Mouse (Mus musculus) embryonic facial prominence, embryonic 11.5 days (tissue): ENCODE data around the gene Keg1. TPM values are rescaled to one million over a fixed set of nuclear protein-coding genes. Genes with fewer than 3 reads are reported as not detected.

ENCODE experiments used
- ATAC-seq: fragments of 200-750 bp; cut with Nextera tagmentation; replicated peaks from 2 replicates; pipeline ENCODE4 v1.8.0; 2017; ENCODE audit warnings: low read depth; ENCODE audit not compliant: insufficient number of reproducible peaks, low FRiP score, low TSS enrichment
- DNase-seq: peaks from one replicate; pipeline ENCODE4 v3.0.0-alpha.2; 2015; ENCODE audit warnings: low spot score
- H3K27ac ChIP-seq: fragments of 300-500 bp; sonication (generic); replicated peaks from 2 replicates; pipeline ENCODE4 v1.5.1; 2014; ENCODE audit warnings: mild to moderate bottlenecking, low read depth, low read length, control low read depth
- H3K27me3 ChIP-seq: fragments of 300-500 bp; sonication (generic); 2 replicates; pipeline ENCODE4 v1.6.1; 2014; ENCODE audit warnings: mild to moderate bottlenecking, low read length, moderate library complexity, mixed read lengths; ENCODE audit not compliant: control insufficient read depth, insufficient read depth
- H3K36me3 ChIP-seq: fragments of 300-500 bp; sonication (generic); replicated peaks from 2 replicates; pipeline ENCODE4 v1.6.1; 2014; ENCODE audit warnings: low read depth, mild to moderate bottlenecking, low read length, moderate library complexity, mixed read lengths; ENCODE audit not compliant: control insufficient read depth, insufficient read depth
- H3K4me1 ChIP-seq: fragments of 300-500 bp; sonication (generic); 2 replicates; pipeline ENCODE4 v1.6.1; 2014; ENCODE audit warnings: low read length, mixed read lengths; ENCODE audit not compliant: control insufficient read depth, insufficient read depth
- H3K4me2 ChIP-seq: fragments of 300-500 bp; sonication (generic); 2 replicates; pipeline ENCODE4 v1.6.1; 2014; ENCODE audit warnings: low read depth, mild to moderate bottlenecking, control low read depth, low read length, moderate library complexity
- H3K4me3 ChIP-seq: fragments of 300-500 bp; sonication (generic); 2 replicates; pipeline ENCODE4 v1.5.1; 2014; ENCODE audit warnings: low read depth, low read length, control low read depth
- H3K9ac ChIP-seq: fragments of 300-500 bp; sonication (generic); replicated peaks from 2 replicates; pipeline ENCODE4 v1.6.1; 2014; ENCODE audit warnings: mild to moderate bottlenecking, control low read depth, low read length
- H3K9me3 ChIP-seq: fragments of 300-500 bp; sonication (generic); replicated peaks from 2 replicates; pipeline ENCODE4 v1.6.1; 2016; ENCODE audit warnings: mild to moderate bottlenecking, low read length, inconsistent platforms, mixed read lengths; ENCODE audit not compliant: control insufficient read depth
- WGBS: fragments of 180-500 bp; shearing (Covaris S2); extraction: QIAGEN DNeasy Blood & Tissue Kit; methylation state at CpG from one replicate; pipeline ENCODE4 v1.1.7; 2014; 5-methylcytosine and 5-hydroxymethylcytosine counted together
- polyA plus RNA-seq: library from polyadenylated mRNA; unstranded; fragments of >200 nt; fragmentation: Nextera tagmentation; extraction: Ambion mirVana; gene quantifications from 2 replicates; pipeline ENCODE4 v1.2.1, GENCODE M21; 2014

Keg1 gene
- polyA plus RNA-seq, 1 experiment from 2014 or later: not detected

- 76% methylated on average over 1 of the region's 1 CpGs for WGBS
- no peaks in the 10 kb centered on the region for H3K9me3 ChIP-seq
- DNase-seq (no peak), ATAC-seq (no peak)
- no peaks in the 10 kb centered on the region for H3K27me3 ChIP-seq
- no peak overlapping the region for H3K9ac ChIP-seq
- no peaks in the 10 kb centered on the region for H3K4me1 ChIP-seq
- H3K36me3 ChIP-seq: no peaks in the 10 kb centered on the region
- H3K4me3 ChIP-seq: no peak overlapping the region
- no peak overlapping the region for H3K27ac ChIP-seq
- no peak overlapping the region for H3K4me2 ChIP-seq
Observed at GRCm38 (mm10) chr19:12725851-12726250, 30.3 kb downstream of the Keg1 start.

GRCm38 (mm10) chr19:12731036-12731435 is 35.5 kb downstream of the Keg1 start:
- Histone ChIP-seq H3K4me2 (no peak overlapping the region), H3K27ac (no peak overlapping the region), H3K9me3 (no peaks in the 10 kb centered on the region), H3K36me3 (no peaks in the 10 kb centered on the region), H3K4me3 (no peak overlapping the region), H3K27me3 (no peaks in the 10 kb centered on the region), H3K4me1 (no peaks in the 10 kb centered on the region), H3K9ac (no peak overlapping the region)
- ATAC-seq (no peak), DNase-seq (no peak)
- WGBS: 65% methylated on average over 1 of the region's 1 CpGs

GRCm38 (mm10) chr19:12731950-12732349 is 36.4 kb downstream of the Keg1 start:
- H3K27ac ChIP-seq: no peak overlapping the region
- H3K9me3 ChIP-seq: no peaks in the 10 kb centered on the region
- H3K36me3 ChIP-seq: no peaks in the 10 kb centered on the region
- WGBS: 85% methylated on average over 2 of the region's 2 CpGs
- no peak overlapping the region for H3K4me3 ChIP-seq
- H3K9ac ChIP-seq: no peak overlapping the region
- ATAC-seq (no peak), DNase-seq (no peak)
- H3K4me2 ChIP-seq: no peak overlapping the region
- no peaks in the 10 kb centered on the region for H3K27me3 ChIP-seq
- H3K4me1 ChIP-seq: no peaks in the 10 kb centered on the region

GRCm38 (mm10) chr19:12756286-12756685 is 60.7 kb downstream of the Keg1 start:
- ATAC-seq (no peak), DNase-seq (no peak)
- H3K4me3 ChIP-seq: no peak overlapping the region
- 85% methylated on average over 3 of the region's 3 CpGs for WGBS
- H3K36me3 ChIP-seq: no peaks in the 10 kb centered on the region
- H3K27ac ChIP-seq: no peak overlapping the region
- no peaks in the 10 kb centered on the region for H3K9me3 ChIP-seq
- H3K4me1 ChIP-seq: no peaks in the 10 kb centered on the region
- H3K27me3 ChIP-seq: no peaks in the 10 kb centered on the region
- no peak overlapping the region for H3K9ac ChIP-seq
- H3K4me2 ChIP-seq: no peak overlapping the region

- Histone ChIP-seq H3K9me3 (no peaks in the 10 kb centered on the region), H3K4me3 (no peak overlapping the region), H3K9ac (no peak overlapping the region), H3K4me2 (no peak overlapping the region), H3K27ac (no peak overlapping the region), H3K36me3 (no peaks in the 10 kb centered on the region), H3K4me1 (no peaks in the 10 kb centered on the region), H3K27me3 (no peaks in the 10 kb centered on the region)
- WGBS: 83% methylated on average over 1 of the region's 1 CpGs
- ATAC-seq (no peak), DNase-seq (no peak)
Observed at GRCm38 (mm10) chr19:12758936-12759478, 63.4 kb downstream of the Keg1 start.

GRCm38 (mm10) chr19:12759656-12760055 is 64.1 kb downstream of the Keg1 start:
- Histone ChIP-seq H3K9ac (no peak overlapping the region), H3K27me3 (no peaks in the 10 kb centered on the region), H3K4me3 (no peak overlapping the region), H3K4me2 (no peak overlapping the region), H3K36me3 (no peaks in the 10 kb centered on the region), H3K9me3 (no peaks in the 10 kb centered on the region), H3K4me1 (no peaks in the 10 kb centered on the region), H3K27ac (no peak overlapping the region)
- DNase-seq (no peak), ATAC-seq (no peak)
- WGBS: 86% methylated on average over 2 of the region's 2 CpGs

- ATAC-seq (no peak), DNase-seq (no peak)
- H3K27me3 ChIP-seq: no peaks in the 10 kb centered on the region
- H3K4me2 ChIP-seq: no peak overlapping the region
- H3K4me1 ChIP-seq: no peaks in the 10 kb centered on the region
- WGBS: 63% methylated on average over 2 of the region's 2 CpGs
- H3K9me3 ChIP-seq: no peaks in the 10 kb centered on the region
- H3K9ac ChIP-seq: no peak overlapping the region
- no peaks in the 10 kb centered on the region for H3K36me3 ChIP-seq
- H3K27ac ChIP-seq: no peak overlapping the region
- H3K4me3 ChIP-seq: no peak overlapping the region
Observed at GRCm38 (mm10) chr19:12762212-12763130, 66.9 kb downstream of the Keg1 start.

GRCm38 (mm10) chr19:12765308-12765707 is 69.7 kb downstream of the Keg1 start, which contains the start of gene Cntf:
Gene Cntf, minus strand, starts transcription at chr19:12765632.
- no peak for DNase-seq
- Histone ChIP-seq H3K36me3 (no peaks in the 10 kb centered on the region; the same call in 1 of the 2 replicates), H3K4me3 (no peak within 1 kb of the TSS), H3K9me3 (no peaks in the 10 kb centered on the region), H3K27ac (no peak within 1 kb of the TSS), H3K9ac (no peak within 1 kb of the TSS), H3K4me2 (no peak within 1 kb of the TSS), H3K4me1 (no peaks in the 10 kb centered on the region), H3K27me3 (no peaks in the 10 kb centered on the region)
- 66% methylated on average over 7 of the region's 7 CpGs for WGBS
- no peak for ATAC-seq
